Mouse (Mus musculus): ENCODE results near the gene Six5.

DNA sequence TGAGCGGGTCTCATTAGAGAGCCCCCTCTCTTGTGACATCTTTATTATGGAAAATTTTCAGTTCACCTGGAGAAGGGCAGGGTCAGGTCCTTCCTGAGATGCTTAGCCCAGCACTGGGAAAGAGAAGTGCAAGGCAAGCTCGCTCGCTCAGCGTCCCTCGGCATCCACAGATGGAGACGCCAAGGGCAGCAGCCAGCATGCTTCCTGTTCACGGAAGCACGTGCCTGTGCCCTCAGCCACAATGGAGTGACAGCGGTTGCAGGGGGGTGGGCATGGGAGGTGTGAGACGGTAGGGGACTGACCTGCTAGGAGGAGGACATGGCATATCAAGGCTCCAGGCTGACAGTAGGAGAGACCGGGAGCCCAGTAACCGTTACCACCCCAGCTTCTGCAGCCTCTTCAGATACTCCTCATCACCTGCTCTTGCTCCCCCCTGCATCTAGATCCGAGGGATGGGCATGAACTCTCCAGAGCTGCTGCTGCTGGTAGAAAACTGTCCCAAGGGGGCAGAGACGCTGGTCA, 46.3 kb upstream of the Six5 start:
- TF ChIP-seq GATA1 (IDR thresholded peaks at IDR 0.05; ENCODE audit: low read length) (no peak), TAL1 (IDR thresholded peaks at IDR 0.05; ENCODE audit: low read length) (no peak)
